Mouse (Mus musculus): Measurements from ENCODE around the gene Tuba1c. TPM values are rescaled to one million over a fixed set of nuclear protein-coding genes. Genes with fewer than 3 reads are reported as not detected.

Gene Tuba1c
- polyA plus RNA-seq, 2 experiments: 273 to 277 TPM

DNA sequence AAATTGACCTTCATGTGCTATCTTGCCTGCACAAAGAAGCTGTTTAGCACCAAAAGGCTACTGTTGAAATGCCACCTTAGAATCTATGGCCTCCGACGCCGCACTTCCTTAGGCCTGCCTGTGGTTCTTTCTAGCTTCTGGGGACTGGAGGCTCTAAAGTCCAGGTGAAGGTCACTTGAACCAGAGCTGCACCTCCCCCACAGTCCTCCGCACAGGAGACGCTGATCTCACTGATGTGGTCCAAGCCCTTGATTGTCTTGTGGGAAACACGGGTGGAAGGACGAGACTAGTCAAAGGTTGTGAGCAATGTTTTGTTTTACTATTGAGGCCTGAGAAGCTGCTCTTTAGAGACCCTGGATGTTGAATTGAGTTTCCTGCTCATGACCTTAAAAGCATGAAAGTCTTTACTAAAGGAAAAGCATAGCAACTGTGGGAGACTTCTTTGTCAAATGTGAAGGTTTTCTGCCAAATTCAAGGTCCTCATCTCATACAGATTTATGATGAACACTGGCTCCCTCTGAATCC lies 3.1 kb downstream of the Tuba1c start:
- Histone ChIP-seq H3K27me3 (ENCODE audit: control insufficient read depth, insufficient read depth, low read length) (no peaks in the 10 kb centered on the region), H3K9me3 (ENCODE audit: control insufficient read depth, low read length) (no peaks in the 10 kb centered on the region), H3K4me3 (ENCODE audit: insufficient read depth in 1 of 2, low read depth in 2 of 2, low read length in 2 of 2) (peak overlapping the region; percentile 71 to 89), H3K36me3 (replicated peaks; ENCODE audit: control insufficient read depth, insufficient read depth, low read depth) (peaks cover 49% of the 10 kb centered on the region), H3K4me2 (ENCODE audit: low read depth) (peak overlapping the region; percentile 99), H3K27ac (peak overlapping the region; percentile 14), H3K9ac (replicated peaks) (peak overlapping the region; percentile 86), H3K4me1 (replicated peaks; ENCODE audit: control insufficient read depth in 2 of 2, insufficient read depth in 2 of 2, low read length in 1 of 2) (peaks cover 24 to 28% of the 10 kb centered on the region in 2 experiments)
- TF ChIP-seq EP300 (IDR thresholded peaks at IDR 0.05; ENCODE audit: low read depth) (no peak), CTCF (IDR thresholded peaks at IDR 0.05; ENCODE audit: low read depth) (no peak)
- ATAC-seq (ENCODE audit: insufficient read depth) (no peak), DNase-seq (ENCODE audit: low read depth in 3 of 3, low spot score in 3 of 3) (no peak)
- WGBS (ENCODE audit: insufficient replicate concordance): 8% methylated on average over 7 of the region's 7 CpGs

DNA sequence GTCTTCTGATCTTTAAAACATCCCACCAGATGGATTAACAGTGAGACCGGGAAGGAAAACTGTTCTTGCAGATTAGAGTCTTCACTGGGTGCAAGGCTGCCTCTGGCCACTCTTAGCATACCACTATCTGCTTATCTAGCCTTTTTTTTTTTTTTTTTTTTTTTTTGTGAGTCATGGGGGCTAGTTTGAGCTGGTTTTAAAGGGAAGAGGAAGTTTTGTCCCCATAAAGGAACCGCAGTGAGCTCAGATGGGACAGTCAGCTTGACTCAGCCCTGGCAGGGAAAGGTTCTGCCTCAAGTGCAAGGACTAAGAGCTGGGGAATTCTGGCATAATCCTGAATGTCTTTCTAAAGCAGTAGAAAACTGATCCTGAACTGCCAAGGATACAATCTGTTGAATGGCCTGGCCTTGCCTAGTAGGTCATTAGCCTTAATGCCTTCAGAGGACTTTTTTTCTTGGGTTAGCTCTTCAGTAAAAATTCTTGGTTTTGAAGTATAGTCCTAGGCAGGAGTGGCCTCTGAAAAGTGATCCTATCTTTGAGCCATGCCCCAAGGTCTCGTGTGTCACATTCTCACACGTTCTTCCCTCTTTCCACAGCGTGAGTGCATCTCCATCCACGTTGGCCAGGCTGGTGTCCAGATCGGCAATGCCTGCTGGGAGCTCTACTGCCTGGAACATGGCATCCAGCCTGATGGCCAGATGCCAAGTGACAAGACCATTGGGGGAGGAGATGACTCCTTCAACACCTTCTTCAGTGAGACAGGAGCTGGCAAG lies 4.0 kb downstream of the Tuba1c start:
- H3K4me2 ChIP-seq (ENCODE audit: low read depth): peak overlapping the region; percentile 99
- no peak for ATAC-seq (ENCODE audit: insufficient read depth)
- H3K27ac ChIP-seq: peak overlapping the region; percentile 14; the same call in 1 of the 2 replicates
- no peaks in the 10 kb centered on the region for H3K9me3 ChIP-seq (ENCODE audit: control insufficient read depth, low read length)
- peaks cover 58% of the 10 kb centered on the region for H3K36me3 ChIP-seq (replicated peaks; ENCODE audit: control insufficient read depth, insufficient read depth, low read depth)
- peaks cover 19 to 25% of the 10 kb centered on the region in 2 experiments for H3K4me1 ChIP-seq (replicated peaks; ENCODE audit: control insufficient read depth in 2 of 2, insufficient read depth in 2 of 2, low read length in 1 of 2)
- H3K4me3 ChIP-seq (ENCODE audit: insufficient read depth in 1 of 2, low read depth in 2 of 2, low read length in 2 of 2): peak overlapping the region; percentile 71 to 89; a peak in 2 of 4 replicates
- TF ChIP-seq EP300 (IDR thresholded peaks at IDR 0.05; ENCODE audit: low read depth) (no peak), CTCF (IDR thresholded peaks at IDR 0.05; ENCODE audit: low read depth) (no peak)
- 53% methylated on average over 7 of the region's 7 CpGs for WGBS (ENCODE audit: insufficient replicate concordance)
- H3K27me3 ChIP-seq (ENCODE audit: control insufficient read depth, insufficient read depth, low read length): no peaks in the 10 kb centered on the region
- H3K9ac ChIP-seq (replicated peaks): peak overlapping the region; percentile 86; the same call in 1 of the 2 replicates
- DNase-seq (ENCODE audit: low read depth in 3 of 3, low spot score in 3 of 3): no peak

DNA sequence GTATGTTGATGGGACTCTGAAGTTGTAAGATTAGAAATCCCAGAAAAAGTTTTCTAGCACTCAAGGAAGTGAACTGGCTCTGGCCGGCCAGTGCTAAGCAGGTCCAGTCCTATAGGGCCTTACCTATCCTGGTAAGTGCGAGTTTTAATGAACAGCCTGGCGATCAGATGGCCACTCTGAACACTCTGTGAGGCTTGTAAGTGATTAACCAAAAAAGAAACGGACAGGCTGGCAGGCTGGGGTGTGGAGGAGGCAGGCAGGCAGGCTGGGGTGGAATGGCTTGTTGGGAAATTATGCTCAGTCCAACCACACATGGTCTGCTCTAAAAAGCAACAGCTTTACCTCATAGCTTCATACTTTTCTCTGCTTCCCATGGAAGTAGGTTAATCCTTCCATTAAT lies 5.7 kb downstream of the Tuba1c start:
- no peak overlapping the region for H3K4me2 ChIP-seq (ENCODE audit: low read depth)
- H3K4me3 ChIP-seq (ENCODE audit: insufficient read depth in 1 of 2, low read depth in 2 of 2, low read length in 2 of 2): no peak overlapping the region
- H3K4me1 ChIP-seq (replicated peaks; ENCODE audit: control insufficient read depth in 2 of 2, insufficient read depth in 2 of 2, low read length in 1 of 2): peaks cover 19 to 21% of the 10 kb centered on the region in 2 experiments
- H3K36me3 ChIP-seq (replicated peaks; ENCODE audit: control insufficient read depth, insufficient read depth, low read depth): peaks cover 58% of the 10 kb centered on the region
- 83% methylated on average over 4 of the region's 4 CpGs for WGBS (ENCODE audit: insufficient replicate concordance)
- DNase-seq (ENCODE audit: low read depth in 3 of 3, low spot score in 3 of 3) (no peak), ATAC-seq (ENCODE audit: insufficient read depth) (no peak)
- H3K27ac ChIP-seq: no peak overlapping the region
- H3K9me3 ChIP-seq (ENCODE audit: control insufficient read depth, low read length): no peaks in the 10 kb centered on the region
- H3K9ac ChIP-seq (replicated peaks): no peak overlapping the region
- TF ChIP-seq CTCF (IDR thresholded peaks at IDR 0.05; ENCODE audit: low read depth): no peak
- H3K27me3 ChIP-seq (ENCODE audit: control insufficient read depth, insufficient read depth, low read length): no peaks in the 10 kb centered on the region

DNA sequence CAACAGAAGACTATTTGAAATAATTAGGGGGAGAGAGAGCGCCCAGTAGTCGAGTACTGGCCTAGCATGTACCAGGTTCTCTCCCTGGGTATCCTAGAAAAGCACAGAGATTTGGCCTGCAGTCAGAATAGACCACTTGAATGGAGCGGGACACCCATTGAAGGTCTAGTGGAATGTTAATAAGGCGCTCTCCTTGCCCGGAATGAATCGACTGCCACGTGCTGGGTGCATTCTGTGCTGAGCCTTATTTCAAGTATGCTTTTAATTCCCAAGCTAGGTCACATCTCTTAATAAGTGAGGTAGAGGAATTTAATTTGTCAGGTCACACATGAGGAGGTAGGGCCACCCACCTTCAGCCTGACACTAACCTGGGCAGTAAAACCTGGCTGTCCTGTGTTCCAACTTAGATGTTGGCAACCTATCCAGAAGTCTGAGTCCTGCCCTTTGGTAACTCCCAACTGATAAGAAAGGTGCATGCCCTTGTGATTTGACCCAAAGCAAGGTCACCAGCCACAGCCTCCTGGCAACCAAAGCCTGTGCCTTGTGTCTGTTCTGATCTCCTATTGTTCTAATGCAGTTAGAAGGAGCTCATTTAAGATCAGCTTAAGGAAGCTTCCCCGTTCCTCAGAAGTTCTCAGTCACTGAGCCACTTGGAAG lies 6.7 kb downstream of the Tuba1c start:
- WGBS (ENCODE audit: insufficient replicate concordance): 90% methylated on average over 8 of the region's 8 CpGs
- no peak overlapping the region for H3K4me3 ChIP-seq (ENCODE audit: insufficient read depth in 1 of 2, low read depth in 2 of 2, low read length in 2 of 2)
- no peak for DNase-seq (ENCODE audit: low read depth in 3 of 3, low spot score in 3 of 3)
- no peak for ATAC-seq (ENCODE audit: insufficient read depth)
- TF ChIP-seq EP300 (IDR thresholded peaks at IDR 0.05; ENCODE audit: low read depth): no peak
- no peak for TF ChIP-seq CTCF (IDR thresholded peaks at IDR 0.05; ENCODE audit: low read depth)
- H3K27ac ChIP-seq: no peak overlapping the region
- no peak overlapping the region for H3K4me2 ChIP-seq (ENCODE audit: low read depth)
- no peak overlapping the region for H3K9ac ChIP-seq (replicated peaks)
- no peaks in the 10 kb centered on the region for H3K9me3 ChIP-seq (ENCODE audit: control insufficient read depth, low read length)
- H3K27me3 ChIP-seq (ENCODE audit: control insufficient read depth, insufficient read depth, low read length): no peaks in the 10 kb centered on the region
- peaks cover 58% of the 10 kb centered on the region for H3K36me3 ChIP-seq (replicated peaks; ENCODE audit: control insufficient read depth, insufficient read depth, low read depth)
- peaks cover 19 to 21% of the 10 kb centered on the region in 2 experiments for H3K4me1 ChIP-seq (replicated peaks; ENCODE audit: control insufficient read depth in 2 of 2, insufficient read depth in 2 of 2, low read length in 1 of 2)

DNA sequence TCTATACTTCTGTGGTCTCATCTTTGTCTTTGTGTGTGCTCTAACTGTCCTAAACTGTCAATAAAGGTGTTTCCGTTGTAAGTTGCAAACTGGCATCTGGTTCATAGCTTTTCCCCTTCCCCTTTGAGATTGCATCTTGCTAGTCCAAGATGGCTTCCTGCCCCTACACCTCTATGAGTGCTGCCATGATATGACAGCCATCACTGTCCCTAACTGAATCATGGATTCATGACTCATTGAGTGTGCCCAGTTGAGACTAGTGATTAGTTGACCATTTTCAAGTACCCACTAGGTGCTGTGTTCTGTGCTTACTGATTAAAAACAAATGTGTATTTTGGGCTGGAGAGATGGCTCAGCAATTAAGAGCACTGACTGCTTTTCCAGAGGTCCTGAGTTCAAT lies 8.3 kb downstream of the Tuba1c start:
- no peak overlapping the region for H3K9ac ChIP-seq (replicated peaks)
- no peak for DNase-seq (ENCODE audit: low read depth in 3 of 3, low spot score in 3 of 3)
- 72% methylated on average over 1 of the region's 1 CpGs for WGBS (ENCODE audit: insufficient replicate concordance)
- no peaks in the 10 kb centered on the region for H3K27me3 ChIP-seq (ENCODE audit: control insufficient read depth, insufficient read depth, low read length)
- TF ChIP-seq EP300 (IDR thresholded peaks at IDR 0.05; ENCODE audit: low read depth) (no peak), CTCF (IDR thresholded peaks at IDR 0.05; ENCODE audit: low read depth) (no peak)
- no peaks in the 10 kb centered on the region for H3K9me3 ChIP-seq (ENCODE audit: control insufficient read depth, low read length)
- no peak overlapping the region for H3K4me3 ChIP-seq (ENCODE audit: insufficient read depth in 1 of 2, low read depth in 2 of 2, low read length in 2 of 2)
- no peak for ATAC-seq (ENCODE audit: insufficient read depth)
- no peak overlapping the region for H3K4me2 ChIP-seq (ENCODE audit: low read depth)
- peaks cover 7 to 9% of the 10 kb centered on the region in 2 experiments for H3K4me1 ChIP-seq (replicated peaks; ENCODE audit: control insufficient read depth in 2 of 2, insufficient read depth in 2 of 2, low read length in 1 of 2)
- no peak overlapping the region for H3K27ac ChIP-seq
- H3K36me3 ChIP-seq (replicated peaks; ENCODE audit: control insufficient read depth, insufficient read depth, low read depth): peaks cover 46% of the 10 kb centered on the region

Data from liver, embryonic 14.5 days (tissue).